Comparison of ENCODE assay signal across 8 mouse cellular contexts in the genomic region with DNA sequence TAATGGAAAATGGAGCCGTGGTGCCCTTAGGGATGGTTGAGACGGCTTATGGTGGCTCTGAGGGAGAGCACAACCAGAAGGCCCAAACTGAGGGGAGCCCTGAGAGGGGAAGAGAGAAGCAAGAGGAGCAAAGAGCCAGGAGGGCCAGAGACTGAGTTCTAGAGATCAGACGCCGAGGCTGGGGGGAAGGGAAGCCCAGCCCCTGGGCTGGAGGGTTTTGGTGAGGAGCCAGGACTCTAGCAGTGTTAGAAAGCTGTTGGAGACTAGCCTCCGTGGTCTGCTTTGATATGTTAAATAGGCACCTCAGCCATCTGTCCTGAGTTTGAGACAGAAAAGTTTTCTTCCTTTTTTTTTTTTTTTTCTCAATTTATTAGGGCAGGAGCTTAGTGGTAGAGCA. TPM values are rescaled to one million over a fixed set of nuclear protein-coding genes. Genes with fewer than 3 reads are reported as not detected.
DNase-seq lines count a peak whose midpoint lies in the region; ATAC-seq and TF ChIP-seq lines count a peak whose summit lies in the region.

No protein-coding gene starts in this region.

- peaks cover 8% of the 10 kb centered on the region for H3K4me1 ChIP-seq in heart, embryonic 11.5 days (ENCODE audit: control insufficient read depth, insufficient read depth, low read length)
- H3K4me1 ChIP-seq in heart, embryonic 12.5 days (replicated peaks) = peaks cover 25% of the 10 kb centered on the region
- peaks cover 8% of the 10 kb centered on the region; the same call in 1 of the 2 replicates for H3K4me1 ChIP-seq in kidney, postnatal 0 days (replicated peaks; ENCODE audit: insufficient read depth, low read length)
- peaks cover 20% of the 10 kb centered on the region for H3K4me1 ChIP-seq in stomach, embryonic 15.5 days

- peak overlapping the region; percentile 89 for H3K4me2 ChIP-seq in heart, embryonic 11.5 days
- peak overlapping the region; percentile 95 for H3K4me2 ChIP-seq in heart, embryonic 12.5 days
- peak overlapping the region; percentile 96 for H3K4me2 ChIP-seq in kidney, postnatal 0 days (ENCODE audit: low read length)
- H3K4me2 ChIP-seq in stomach, embryonic 15.5 days = peak overlapping the region; percentile 85

- peak overlapping the region; percentile 87 for H3K4me3 ChIP-seq in heart, embryonic 11.5 days (ENCODE audit: low read depth, low read length)
- peak overlapping the region; percentile 94 for H3K4me3 ChIP-seq in heart, embryonic 12.5 days
- H3K4me3 ChIP-seq in kidney, postnatal 0 days (replicated peaks; ENCODE audit: low read depth, low read length) = peak overlapping the region; percentile 96
- H3K4me3 ChIP-seq in stomach, embryonic 15.5 days (replicated peaks) = peak overlapping the region; percentile 82

- H3K27ac ChIP-seq in heart, embryonic 11.5 days (ENCODE audit: low read depth, low read length) = no peak overlapping the region
- peak overlapping the region; percentile 36; the same call in 1 of the 2 replicates for H3K27ac ChIP-seq in heart, embryonic 12.5 days (ENCODE audit: poor library complexity, severe bottlenecking)
- H3K27ac ChIP-seq in kidney, postnatal 0 days = peak overlapping the region; percentile 100
- H3K27ac ChIP-seq in stomach, embryonic 15.5 days = peak overlapping the region; percentile 60

- H3K27me3 ChIP-seq in heart, embryonic 11.5 days (ENCODE audit: control insufficient read depth, insufficient read depth, low read length) = no peaks in the 10 kb centered on the region
- no peaks in the 10 kb centered on the region for H3K27me3 ChIP-seq in heart, embryonic 12.5 days (replicated peaks)
- no peaks in the 10 kb centered on the region for H3K27me3 ChIP-seq in kidney, postnatal 0 days (ENCODE audit: insufficient read depth, low read length)
- no peaks in the 10 kb centered on the region for H3K27me3 ChIP-seq in stomach, embryonic 15.5 days (replicated peaks)

- no peak for DNase-seq in heart, adult 8-10 months (ENCODE audit: low spot score)
- peak; percentile 49 to 54 for DNase-seq in cerebellum, adult 18-20 months
- peak; percentile 46 for DNase-seq in kidney, postnatal 0 days (ENCODE audit: low spot score)
- DNase-seq in lung, postnatal 14 days = peak; percentile 12
- DNase-seq in left cerebral cortex, adult 11 months (ENCODE audit: low spot score) = no peak

- H3K36me3 ChIP-seq in heart, embryonic 11.5 days (ENCODE audit: control insufficient read depth, insufficient read depth, low read length) = no peaks in the 10 kb centered on the region
- 0 out of 2 replicates have a peak, but pooled peaks cover 8% of the 10 kb centered on the region for H3K36me3 ChIP-seq in heart, embryonic 12.5 days
- H3K36me3 ChIP-seq in kidney, postnatal 0 days (ENCODE audit: insufficient read depth, low read length) = no peaks in the 10 kb centered on the region
- H3K36me3 ChIP-seq in stomach, embryonic 15.5 days = no peaks in the 10 kb centered on the region

- no peak for TF ChIP-seq CTCF in kidney, postnatal 0 days (IDR thresholded peaks at IDR 0.05; ENCODE audit: low read depth)

- peak overlapping the region; percentile 99 for H3K9ac ChIP-seq in heart, embryonic 11.5 days (ENCODE audit: low read depth, low read length)
- peak overlapping the region; percentile 70 for H3K9ac ChIP-seq in heart, embryonic 12.5 days
- H3K9ac ChIP-seq in kidney, postnatal 0 days (ENCODE audit: low read depth, low read length) = peak overlapping the region; percentile 49
- peak overlapping the region; percentile 20; the same call in 1 of the 2 replicates for H3K9ac ChIP-seq in stomach, embryonic 15.5 days

- no peak for ATAC-seq in heart, embryonic 11.5 days (replicated peaks; ENCODE audit: insufficient number of reproducible peaks, low FRiP score, low TSS enrichment)
- no peak for ATAC-seq in heart, embryonic 12.5 days (ENCODE audit: insufficient number of reproducible peaks, low FRiP score)
- no peak for ATAC-seq in kidney, postnatal 0 days (replicated peaks; ENCODE audit: low FRiP score, low read depth)
- ATAC-seq in stomach, embryonic 15.5 days (ENCODE audit: insufficient read depth, low FRiP score, low read depth) = no peak

- WGBS in heart, embryonic 11.5 days (ENCODE audit: insufficient replicate concordance) = 15% methylated on average over 5 of the region's 5 CpGs
- WGBS in heart, embryonic 12.5 days = 6% methylated on average over 5 of the region's 5 CpGs
- 7% methylated on average over 5 of the region's 5 CpGs for WGBS in kidney, postnatal 0 days
- WGBS in stomach, embryonic 15.5 days = 10% methylated on average over 5 of the region's 5 CpGs

- no peaks in the 10 kb centered on the region for H3K9me3 ChIP-seq in heart, embryonic 11.5 days (replicated peaks; ENCODE audit: control insufficient read depth, low read length)
- H3K9me3 ChIP-seq in heart, embryonic 12.5 days (replicated peaks) = no peaks in the 10 kb centered on the region
- H3K9me3 ChIP-seq in kidney, postnatal 0 days (replicated peaks; ENCODE audit: low read length) = no peaks in the 10 kb centered on the region
- no peaks in the 10 kb centered on the region for H3K9me3 ChIP-seq in stomach, embryonic 15.5 days

RNA-seq across cellular contexts. Expression of gene Zbed3, which starts 3.9 kb away (rescaled TPM):
- polyA plus RNA-seq in heart, embryonic 11.5 days (2014; fragmentation: Nextera tagmentation; extraction: Ambion mirVana) = 56.0 and 57.8 TPM in 2 replicates
- 10 to 100 TPM; 11.7 to 16.0 (median 14.4) TPM for total RNA-seq in heart, adult 8-10 months (2022)
- 60.0 and 64.3 TPM in 2 replicates for polyA plus RNA-seq in heart, embryonic 12.5 days (2016; fragmentation: Nextera tagmentation; extraction: Ambion mirVana)
- 72.3 and 73.5 TPM in 2 replicates for polyA plus RNA-seq in kidney, postnatal 0 days (2015; fragmentation: Nextera tagmentation; extraction: Ambion mirVana)
- polyA plus RNA-seq in stomach, embryonic 15.5 days (2015; fragmentation: Nextera tagmentation; extraction: Ambion mirVana) = 51.3 and 60.1 TPM in 2 replicates

RNA-seq across cellular contexts. Expression of gene Aggf1, which starts 47.8 kb away (rescaled TPM):
- polyA plus RNA-seq in heart, embryonic 11.5 days (2014; fragmentation: Nextera tagmentation; extraction: Ambion mirVana) = 26.5 and 30.7 TPM in 2 replicates
- 10 to 100 TPM; 21.2 to 26.1 (median 23.6) TPM for total RNA-seq in heart, adult 8-10 months (2022)
- 30.3 and 31.6 TPM in 2 replicates for polyA plus RNA-seq in heart, embryonic 12.5 days (2016; fragmentation: Nextera tagmentation; extraction: Ambion mirVana)
- polyA plus RNA-seq in kidney, postnatal 0 days (2015; fragmentation: Nextera tagmentation; extraction: Ambion mirVana) = 32.2 and 33.1 TPM in 2 replicates
- polyA plus RNA-seq in stomach, embryonic 15.5 days (2015; fragmentation: Nextera tagmentation; extraction: Ambion mirVana) = 33.6 and 34.1 TPM in 2 replicates

Comparison
In these comparisons a context has a peak if more than half of its experiments do, and no peak if none do; other contexts are left out.
1. H3K9ac ChIP-seq: peak in every context shown above with its lines; median percentile 99 in heart, embryonic 11.5 days; 70 in heart, embryonic 12.5 days; 49 in kidney, postnatal 0 days; 20 in stomach, embryonic 15.5 days.
2. DNase-seq: peak in cerebellum, adult 18-20 months (2 of 2), kidney, postnatal 0 days (single experiment) and lung, postnatal 14 days (single experiment); none in heart, adult 8-10 months (single experiment) and left cerebral cortex, adult 11 months (single experiment).
3. Peak in every context shown above with its lines, with median percentiles within 50 percentile points of each other: H3K4me2 ChIP-seq and H3K4me3 ChIP-seq.